Mouse (Mus musculus): ENCODE results near the gene Spag7.
A peak's percentile ranks its signal among the peaks of the same experiment; 100 is the strongest.

The Spag7 gene

DNA sequence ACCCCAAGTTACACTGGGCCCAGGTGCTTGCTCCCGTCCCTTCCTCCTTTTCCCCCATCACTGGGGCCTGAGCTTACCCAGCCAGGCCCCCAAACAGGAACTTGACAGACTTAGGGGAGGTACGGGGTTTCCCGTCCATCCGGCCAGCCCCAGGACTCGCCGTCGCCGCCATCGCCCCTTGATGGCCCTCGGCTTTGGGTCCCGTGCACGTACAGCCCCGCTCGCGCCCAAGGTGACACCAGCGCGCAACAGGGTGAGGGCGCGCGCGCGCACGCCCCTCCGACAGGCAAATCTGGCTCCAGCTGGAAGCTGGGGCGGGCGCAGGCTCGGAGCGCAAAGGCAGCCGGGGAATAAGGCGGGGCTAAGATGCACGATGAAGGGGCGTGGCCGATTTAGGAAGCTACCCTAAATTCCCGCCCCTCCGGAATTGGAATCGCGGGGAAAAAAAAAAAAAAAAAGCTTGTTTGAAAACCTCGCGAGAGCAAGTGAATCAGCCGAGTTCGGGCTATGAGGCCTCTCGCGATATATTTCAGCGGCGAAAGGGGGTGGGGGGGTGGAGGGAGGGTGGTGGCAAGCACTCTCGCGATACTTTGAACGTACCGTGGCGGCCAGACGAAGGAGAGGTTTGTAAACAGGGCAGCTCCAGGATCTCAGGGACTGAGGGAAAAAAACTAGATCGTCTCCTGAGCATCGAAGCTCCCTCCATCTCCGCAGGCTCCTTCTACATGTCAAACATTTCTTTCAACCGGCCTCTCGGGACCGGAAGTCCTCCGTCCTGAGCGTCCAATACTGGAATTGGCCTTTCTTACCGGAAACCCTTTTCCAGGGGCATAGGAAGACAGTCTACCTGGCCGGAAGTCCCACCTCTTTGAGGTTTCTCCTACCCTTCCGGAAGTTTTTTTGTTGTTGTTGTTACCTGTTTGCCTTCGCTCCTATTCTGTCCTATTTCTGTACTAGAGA is 22.2 kb downstream of the Spag7 start, which contains the start of the genes Rnf167 and Slc25a11:
Gene Rnf167, plus strand, starts transcription at position 545 of the 960 bp plus-strand sequence.
Gene Slc25a11, minus strand, starts transcription at position 789 of the 960 bp plus-strand sequence.
- no peaks in the 10 kb centered on the region for H3K27me3 ChIP-seq (ENCODE audit: control insufficient read depth, insufficient read depth, low read length, poor library complexity, severe bottlenecking)
- peak; percentile 98 for DNase-seq (ENCODE audit: low read depth, low spot score)
- peaks cover 13% of the 10 kb centered on the region for H3K36me3 ChIP-seq (ENCODE audit: control insufficient read depth, insufficient read depth, low read length, poor library complexity, severe bottlenecking)

DNA sequence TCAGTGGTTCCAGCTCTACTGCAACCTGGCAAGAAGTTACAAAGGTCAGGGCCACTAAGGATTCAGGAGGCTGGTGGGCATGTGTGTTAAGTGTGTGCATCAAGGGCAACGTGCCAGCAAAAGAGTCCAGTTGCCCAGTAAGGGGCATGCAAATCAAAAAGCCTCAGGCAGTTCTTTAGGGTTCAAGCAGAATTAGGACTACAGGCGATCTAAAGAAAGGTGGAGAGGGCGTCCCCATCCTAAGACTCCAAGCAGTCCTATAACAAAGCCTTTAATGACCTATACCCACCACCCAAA is 23.0 kb downstream of the Spag7 start:
- no peak for DNase-seq (ENCODE audit: low read depth, low spot score)
- H3K27me3 ChIP-seq (ENCODE audit: control insufficient read depth, insufficient read depth, low read length, poor library complexity, severe bottlenecking), result no peaks in the 10 kb centered on the region
- peaks cover 10% of the 10 kb centered on the region for H3K36me3 ChIP-seq (ENCODE audit: control insufficient read depth, insufficient read depth, low read length, poor library complexity, severe bottlenecking)

GRCm38 (mm10) chr11:70645461-70646258 is 23.6 kb downstream of the Spag7 start:
- Histone ChIP-seq H3K27me3 (ENCODE audit: control insufficient read depth, insufficient read depth, low read length, poor library complexity, severe bottlenecking) (no peaks in the 10 kb centered on the region), H3K36me3 (ENCODE audit: control insufficient read depth, insufficient read depth, low read length, poor library complexity, severe bottlenecking) (peaks cover 6% of the 10 kb centered on the region; the same call in 1 of the 2 replicates)
- no peak for DNase-seq (ENCODE audit: low read depth, low spot score)

GRCm38 (mm10) chr11:70644564-70645103 is 24.6 kb downstream of the Spag7 start:
- Histone ChIP-seq H3K36me3 (ENCODE audit: control insufficient read depth, insufficient read depth, low read length, poor library complexity, severe bottlenecking) (peaks cover 6% of the 10 kb centered on the region; the same call in 1 of the 2 replicates), H3K27me3 (ENCODE audit: control insufficient read depth, insufficient read depth, low read length, poor library complexity, severe bottlenecking) (no peaks in the 10 kb centered on the region)
- DNase-seq (ENCODE audit: low read depth, low spot score), result no peak

DNA sequence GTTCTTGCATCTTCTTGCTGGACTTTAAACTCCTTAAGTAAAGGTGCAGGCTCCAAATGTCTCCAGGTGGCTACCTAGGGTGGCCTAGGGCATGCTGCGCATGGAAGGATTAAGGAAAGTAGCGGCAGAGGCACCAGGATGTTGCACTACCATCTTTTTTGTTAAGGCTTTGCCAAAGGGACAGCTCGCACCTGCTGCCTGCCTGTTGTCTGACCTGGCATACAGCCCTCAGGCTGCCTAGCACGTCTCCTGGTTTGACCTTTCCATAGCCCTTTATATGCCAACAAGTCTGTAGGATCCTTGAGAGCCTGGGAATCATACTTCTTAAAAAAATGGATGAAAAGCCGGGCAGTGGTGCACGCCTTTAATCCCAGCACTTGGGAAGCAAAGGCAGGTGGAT is 26.2 kb downstream of the Spag7 start:
- no peak for DNase-seq (ENCODE audit: low read depth, low spot score)
- Histone ChIP-seq H3K36me3 (ENCODE audit: control insufficient read depth, insufficient read depth, low read length, poor library complexity, severe bottlenecking) (peaks cover 6% of the 10 kb centered on the region; the same call in 1 of the 2 replicates), H3K27me3 (ENCODE audit: control insufficient read depth, insufficient read depth, low read length, poor library complexity, severe bottlenecking) (no peaks in the 10 kb centered on the region)

DNA sequence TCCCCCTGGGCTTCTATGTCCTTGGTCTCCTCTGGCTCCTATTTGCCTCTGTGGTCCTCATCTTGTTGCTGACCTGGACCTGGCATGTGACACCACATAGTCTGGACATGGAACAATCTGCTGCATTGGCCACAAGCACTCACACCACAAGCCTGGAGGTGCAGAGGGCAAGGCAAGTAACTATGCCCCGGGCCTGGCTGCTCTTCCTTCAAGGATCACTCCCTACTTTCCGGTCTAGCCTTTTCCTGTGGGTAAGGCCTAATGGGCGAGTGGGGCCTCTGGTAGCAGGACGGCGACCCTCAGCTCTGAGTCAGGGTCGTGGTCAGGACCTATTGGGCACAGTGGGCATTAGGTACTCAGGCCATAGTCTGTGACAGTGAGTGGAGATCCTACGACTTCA is 28.0 kb downstream of the Spag7 start:
- Histone ChIP-seq H3K27me3 (ENCODE audit: control insufficient read depth, insufficient read depth, low read length, poor library complexity, severe bottlenecking) (no peaks in the 10 kb centered on the region), H3K36me3 (ENCODE audit: control insufficient read depth, insufficient read depth, low read length, poor library complexity, severe bottlenecking) (peaks cover 6% of the 10 kb centered on the region; the same call in 1 of the 2 replicates)
- no peak for DNase-seq (ENCODE audit: low read depth, low spot score)

GRCm38 (mm10) chr11:70639976-70640375 is 29.2 kb downstream of the Spag7 start:
- peaks cover 6% of the 10 kb centered on the region; the same call in 1 of the 2 replicates for H3K36me3 ChIP-seq (ENCODE audit: control insufficient read depth, insufficient read depth, low read length, poor library complexity, severe bottlenecking)

DNA sequence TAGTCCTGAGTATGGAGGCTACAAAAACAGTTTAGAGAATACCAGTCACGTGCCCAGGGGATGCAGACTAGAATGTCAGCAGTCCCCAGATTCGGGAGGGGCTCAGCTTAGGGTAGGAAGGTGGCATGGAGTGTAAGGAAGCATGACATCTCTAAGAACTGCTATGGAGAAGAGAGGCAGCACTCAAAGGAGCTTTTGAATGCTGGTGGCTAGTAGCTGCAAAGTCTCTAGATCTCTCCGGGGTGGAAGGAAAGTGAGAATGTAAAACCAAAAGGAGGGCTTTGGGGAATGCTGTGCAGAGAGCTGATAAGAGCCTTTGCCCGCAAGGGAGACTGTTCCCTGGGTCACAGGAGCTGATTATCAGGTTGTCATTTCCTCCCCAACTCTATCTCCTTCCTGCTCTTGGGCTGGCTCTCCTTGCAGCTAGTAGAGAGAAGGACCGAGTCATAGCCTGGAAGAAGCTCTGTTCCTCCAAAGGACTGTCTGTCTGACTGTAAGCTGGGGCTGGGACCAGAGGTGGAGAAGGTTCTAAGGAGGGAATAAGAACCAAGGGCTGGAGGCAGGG is 30.4 kb downstream of the Spag7 start, which contains the start of gene Gp1ba:
Gene Gp1ba, plus strand, starts transcription at position 409 of the 565 bp plus-strand sequence.
- Histone ChIP-seq H3K27me3 (ENCODE audit: control insufficient read depth, insufficient read depth, low read length, poor library complexity, severe bottlenecking) (no peaks in the 10 kb centered on the region), H3K36me3 (ENCODE audit: control insufficient read depth, insufficient read depth, low read length, poor library complexity, severe bottlenecking) (0 out of 2 replicates have a peak, but pooled peaks cover 2% of the 10 kb centered on the region)
- no peak for DNase-seq (ENCODE audit: low read depth, low spot score)

More at GRCm38 (mm10) chr11:70639976-70640375, 29.2 kb downstream of the Spag7 start:
- DNase-seq (ENCODE audit: low read depth, low spot score), result no peak
- H3K27me3 ChIP-seq (ENCODE audit: control insufficient read depth, insufficient read depth, low read length, poor library complexity, severe bottlenecking), result no peaks in the 10 kb centered on the region

DNA sequence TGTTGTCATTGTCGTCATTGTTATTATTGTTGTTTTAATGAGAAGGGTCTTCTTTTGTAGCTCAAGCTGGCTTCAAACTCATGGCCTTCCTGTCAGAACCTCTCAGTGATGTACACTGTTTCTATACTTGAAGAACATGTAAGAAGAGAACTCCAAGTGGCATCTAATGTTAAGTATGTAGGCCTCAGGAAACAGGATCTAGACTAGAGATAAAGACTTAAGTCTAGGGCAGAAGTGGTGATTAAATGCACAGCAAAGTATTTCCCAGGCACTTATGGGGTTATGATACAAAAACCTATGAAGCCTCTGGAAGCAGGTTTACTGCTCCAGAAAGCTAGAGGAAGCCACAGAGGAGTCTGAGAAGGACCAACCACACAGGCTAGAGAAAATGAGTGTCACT is 30.9 kb downstream of the Spag7 start:
- DNase-seq (ENCODE audit: low read depth, low spot score), result no peak
- Histone ChIP-seq H3K27me3 (ENCODE audit: control insufficient read depth, insufficient read depth, low read length, poor library complexity, severe bottlenecking) (no peaks in the 10 kb centered on the region), H3K36me3 (ENCODE audit: control insufficient read depth, insufficient read depth, low read length, poor library complexity, severe bottlenecking) (0 out of 2 replicates have a peak, but pooled peaks cover 2% of the 10 kb centered on the region)

DNA sequence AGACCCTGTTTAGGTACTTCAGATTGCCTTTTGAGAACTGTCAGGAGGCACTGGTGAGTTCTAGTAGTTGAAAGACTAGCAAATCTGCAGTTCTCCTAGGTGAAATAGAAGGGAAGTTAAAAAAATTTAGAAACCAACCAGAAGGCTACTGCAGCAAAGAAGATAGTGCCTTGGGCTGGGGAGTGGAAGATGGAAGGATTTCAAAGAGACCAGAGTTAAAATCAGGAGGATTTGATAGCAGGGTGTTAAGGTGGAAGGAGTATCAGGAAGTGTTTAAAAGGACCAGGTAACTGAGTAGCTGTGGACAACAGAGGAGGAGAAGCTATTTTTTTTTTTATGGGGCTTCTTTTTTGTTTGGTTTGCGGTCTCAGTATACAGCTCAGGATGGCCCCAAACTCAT is 31.5 kb downstream of the Spag7 start:
- Histone ChIP-seq H3K36me3 (ENCODE audit: control insufficient read depth, insufficient read depth, low read length, poor library complexity, severe bottlenecking) (no peaks in the 10 kb centered on the region), H3K27me3 (ENCODE audit: control insufficient read depth, insufficient read depth, low read length, poor library complexity, severe bottlenecking) (no peaks in the 10 kb centered on the region)
- DNase-seq (ENCODE audit: low read depth, low spot score), result no peak

GRCm38 (mm10) chr11:70635601-70636000 is 33.6 kb downstream of the Spag7 start:
- Histone ChIP-seq H3K27me3 (ENCODE audit: control insufficient read depth, insufficient read depth, low read length, poor library complexity, severe bottlenecking) (no peaks in the 10 kb centered on the region), H3K36me3 (ENCODE audit: control insufficient read depth, insufficient read depth, low read length, poor library complexity, severe bottlenecking) (no peaks in the 10 kb centered on the region)
- DNase-seq (ENCODE audit: low read depth, low spot score), result no peak

DNA sequence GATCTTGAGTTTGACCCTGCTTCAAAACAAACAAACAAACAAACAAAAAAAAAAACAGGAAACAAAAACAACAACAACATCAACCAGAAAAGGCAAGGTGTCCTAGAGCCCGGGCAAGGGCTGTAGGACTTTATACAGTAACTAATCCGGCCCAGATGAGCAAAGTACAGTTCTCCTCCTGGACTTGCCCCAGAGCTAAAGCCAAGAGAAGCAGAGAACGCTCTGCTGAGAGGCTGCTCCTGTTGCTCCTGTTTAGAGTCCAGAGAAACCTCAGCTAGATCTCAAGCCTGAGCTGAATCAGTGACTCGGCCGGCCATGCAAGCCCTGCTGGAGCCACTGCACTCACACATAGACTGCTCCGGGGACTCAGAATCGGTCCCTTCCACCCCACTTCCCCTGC is 39.1 kb downstream of the Spag7 start:
- no peak for DNase-seq (ENCODE audit: low read depth, low spot score)
- Histone ChIP-seq H3K36me3 (ENCODE audit: control insufficient read depth, insufficient read depth, low read length, poor library complexity, severe bottlenecking) (no peaks in the 10 kb centered on the region), H3K27me3 (ENCODE audit: control insufficient read depth, insufficient read depth, low read length, poor library complexity, severe bottlenecking) (no peaks in the 10 kb centered on the region)

GRCm38 (mm10) chr11:70629557-70629956 is 39.7 kb downstream of the Spag7 start:
- Histone ChIP-seq H3K36me3 (ENCODE audit: control insufficient read depth, insufficient read depth, low read length, poor library complexity, severe bottlenecking) (no peaks in the 10 kb centered on the region), H3K27me3 (ENCODE audit: control insufficient read depth, insufficient read depth, low read length, poor library complexity, severe bottlenecking) (no peaks in the 10 kb centered on the region)
- DNase-seq (ENCODE audit: low read depth, low spot score), result peak; percentile 78

DNA sequence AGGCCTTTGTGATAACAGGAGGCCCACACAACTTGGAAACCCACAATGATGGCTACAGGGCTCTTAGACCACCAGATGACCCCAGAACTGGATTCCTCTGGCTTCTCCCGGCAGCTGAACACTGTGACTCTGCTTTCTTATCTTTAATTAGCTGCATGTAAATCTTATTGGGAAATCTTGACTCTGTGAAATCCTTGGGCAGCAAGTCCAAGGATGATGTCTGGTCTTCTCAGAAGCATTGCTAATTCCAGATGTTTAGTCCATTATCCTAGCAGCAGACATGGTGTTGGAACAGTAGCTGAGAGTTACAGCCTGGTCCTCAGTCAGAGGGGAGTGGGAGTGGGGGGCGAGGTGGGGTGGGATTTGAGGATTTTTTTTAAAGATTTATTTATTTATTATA is 40.8 kb downstream of the Spag7 start:
- Histone ChIP-seq H3K36me3 (ENCODE audit: control insufficient read depth, insufficient read depth, low read length, poor library complexity, severe bottlenecking) (no peaks in the 10 kb centered on the region), H3K27me3 (ENCODE audit: control insufficient read depth, insufficient read depth, low read length, poor library complexity, severe bottlenecking) (no peaks in the 10 kb centered on the region)
- DNase-seq (ENCODE audit: low read depth, low spot score), result no peak
